Mouse (Mus musculus): ENCODE measurements around the gene Evc. TPM values are rescaled to one million over a fixed set of nuclear protein-coding genes. Genes with fewer than 3 reads are reported as not detected.

The Evc gene
- polyA plus RNA-seq, 1 experiment from 2014 or later = 1.9 TPM

GRCm38 (mm10) chr5:37338288-37338687, 1.6 kb upstream of the Evc start, which contains the start of gene Evc2:
TSS of gene Evc2 (plus strand) at chr5:37338499.
- DNase-seq = peak; percentile 15
- no peak within 1 kb of the TSS; the same call in 1 of the 2 replicates for H3K27ac ChIP-seq
- WGBS (ENCODE audit: insufficient replicate concordance) = under 1% methylated on average over 27 of the region's 27 CpGs
- peaks cover 32% of the 10 kb centered on the region for H3K27me3 ChIP-seq
- H3K36me3 ChIP-seq = no peaks in the 10 kb centered on the region
- ATAC-seq (ENCODE audit: low read depth) = peak; percentile 53; the same call in 1 of the 2 replicates
- H3K9ac ChIP-seq = peak within 1 kb of the TSS; percentile 55
- no peaks in the 10 kb centered on the region for H3K9me3 ChIP-seq (replicated peaks)
- peaks cover 21% of the 10 kb centered on the region for H3K4me1 ChIP-seq (replicated peaks)
- H3K4me3 ChIP-seq (replicated peaks) = peak within 1 kb of the TSS; percentile 61
- peak within 1 kb of the TSS; percentile 73 for H3K4me2 ChIP-seq

DNA sequence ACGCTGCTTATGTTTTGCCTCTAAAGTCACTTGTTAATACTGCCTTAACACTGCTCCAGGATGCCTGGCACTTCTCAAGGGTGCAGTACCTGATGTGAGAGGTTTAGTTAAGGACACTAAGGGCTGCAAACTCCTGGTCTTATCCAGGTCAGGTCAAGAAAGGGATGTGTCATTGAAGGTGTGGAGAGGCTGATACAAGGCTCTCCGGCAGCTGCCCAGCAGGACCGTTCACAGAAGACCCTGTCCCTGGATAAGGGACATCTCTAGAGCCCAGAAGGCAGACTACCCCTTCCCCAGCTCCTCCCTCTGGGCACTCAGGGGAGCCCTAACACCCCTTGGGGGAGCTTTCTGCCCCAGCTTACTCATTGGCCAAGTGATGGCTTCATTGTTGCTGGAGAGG, 1.0 kb upstream of the Evc start:
- H3K4me3 ChIP-seq (replicated peaks) = peak overlapping the region; percentile 61
- no peak overlapping the region for H3K27ac ChIP-seq
- ATAC-seq (ENCODE audit: low read depth) (no peak), DNase-seq (no peak)
- peaks cover 21% of the 10 kb centered on the region for H3K4me1 ChIP-seq (replicated peaks)
- WGBS (ENCODE audit: insufficient replicate concordance) = 55% methylated on average over 3 of the region's 3 CpGs
- peak overlapping the region; percentile 55; the same call in 1 of the 2 replicates for H3K9ac ChIP-seq
- peaks cover 32% of the 10 kb centered on the region for H3K27me3 ChIP-seq
- H3K4me2 ChIP-seq = peak overlapping the region; percentile 73
- no peaks in the 10 kb centered on the region for H3K9me3 ChIP-seq (replicated peaks)
- H3K36me3 ChIP-seq = no peaks in the 10 kb centered on the region

DNA sequence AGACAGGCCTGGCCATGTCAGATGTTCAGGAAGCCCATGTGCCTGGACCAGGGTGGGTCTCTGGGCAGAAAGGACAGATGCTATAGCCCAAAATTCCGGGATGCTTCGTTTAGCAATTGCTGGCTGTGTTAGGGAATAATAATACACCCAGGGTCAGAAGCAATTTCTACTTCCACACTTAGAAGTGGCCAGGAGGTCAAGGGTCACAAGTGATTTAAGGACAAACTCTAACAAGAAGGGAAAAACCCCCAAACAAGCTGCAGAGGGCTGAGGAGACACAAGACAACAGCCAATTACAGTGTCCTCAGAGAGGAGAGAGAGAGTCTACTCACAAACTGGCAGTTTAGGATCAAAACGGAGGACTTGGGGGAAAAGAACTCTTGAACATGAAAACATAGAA, 1.6 kb downstream of the Evc start:
- Histone ChIP-seq H3K9me3 (replicated peaks) (no peaks in the 10 kb centered on the region), H3K27me3 (peaks cover 32% of the 10 kb centered on the region), H3K27ac (no peak overlapping the region), H3K9ac (no peak overlapping the region), H3K4me3 (replicated peaks) (no peak overlapping the region), H3K4me1 (replicated peaks) (peaks cover 21% of the 10 kb centered on the region), H3K4me2 (no peak overlapping the region), H3K36me3 (no peaks in the 10 kb centered on the region)
- 41% methylated on average over 3 of the region's 3 CpGs for WGBS (ENCODE audit: insufficient replicate concordance)
- ATAC-seq (ENCODE audit: low read depth) (no peak), DNase-seq (no peak)

GRCm38 (mm10) chr5:37332066-37332465, 4.6 kb downstream of the Evc start:
- Histone ChIP-seq H3K4me3 (replicated peaks) (no peak overlapping the region), H3K4me1 (replicated peaks) (peaks cover 2% of the 10 kb centered on the region), H3K27ac (no peak overlapping the region), H3K27me3 (peaks cover 16% of the 10 kb centered on the region), H3K9me3 (replicated peaks) (no peaks in the 10 kb centered on the region), H3K36me3 (no peaks in the 10 kb centered on the region), H3K4me2 (no peak overlapping the region), H3K9ac (no peak overlapping the region)
- WGBS (ENCODE audit: insufficient replicate concordance) = 45% methylated on average over 4 of the region's 4 CpGs
- ATAC-seq (ENCODE audit: low read depth) = no peak
- DNase-seq = no peak

DNA sequence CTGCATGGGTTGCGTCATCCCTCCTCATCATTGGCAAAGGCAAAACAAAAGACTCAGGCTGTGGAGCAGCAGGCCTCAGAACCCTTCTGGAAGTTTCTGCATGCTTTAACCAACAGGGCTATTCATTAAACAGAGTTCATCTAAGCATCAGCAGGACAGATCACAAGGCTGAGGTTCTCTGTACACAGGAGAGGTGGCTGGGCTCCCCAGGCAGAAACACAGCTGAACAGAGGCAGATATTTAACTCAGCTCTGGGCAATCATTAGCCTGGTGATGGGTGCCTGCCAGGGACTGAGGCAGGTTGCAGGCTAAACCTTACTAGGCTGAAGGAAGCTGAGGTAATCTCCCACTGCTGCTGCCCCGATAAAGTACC, 5.6 kb downstream of the Evc start:
- H3K27me3 ChIP-seq = peaks cover 6% of the 10 kb centered on the region
- H3K9me3 ChIP-seq (replicated peaks) = no peaks in the 10 kb centered on the region
- peaks cover 2% of the 10 kb centered on the region; the same call in 1 of the 2 replicates for H3K36me3 ChIP-seq
- no peak overlapping the region for H3K4me2 ChIP-seq
- ATAC-seq (ENCODE audit: low read depth) (peak; percentile 50; the same call in 1 of the 2 replicates), DNase-seq (no peak)
- no peaks in the 10 kb centered on the region for H3K4me1 ChIP-seq (replicated peaks)
- no peak overlapping the region for H3K4me3 ChIP-seq (replicated peaks)
- WGBS (ENCODE audit: insufficient replicate concordance) = 70% methylated on average over 2 of the region's 2 CpGs
- H3K27ac ChIP-seq = no peak overlapping the region
- no peak overlapping the region for H3K9ac ChIP-seq

DNA sequence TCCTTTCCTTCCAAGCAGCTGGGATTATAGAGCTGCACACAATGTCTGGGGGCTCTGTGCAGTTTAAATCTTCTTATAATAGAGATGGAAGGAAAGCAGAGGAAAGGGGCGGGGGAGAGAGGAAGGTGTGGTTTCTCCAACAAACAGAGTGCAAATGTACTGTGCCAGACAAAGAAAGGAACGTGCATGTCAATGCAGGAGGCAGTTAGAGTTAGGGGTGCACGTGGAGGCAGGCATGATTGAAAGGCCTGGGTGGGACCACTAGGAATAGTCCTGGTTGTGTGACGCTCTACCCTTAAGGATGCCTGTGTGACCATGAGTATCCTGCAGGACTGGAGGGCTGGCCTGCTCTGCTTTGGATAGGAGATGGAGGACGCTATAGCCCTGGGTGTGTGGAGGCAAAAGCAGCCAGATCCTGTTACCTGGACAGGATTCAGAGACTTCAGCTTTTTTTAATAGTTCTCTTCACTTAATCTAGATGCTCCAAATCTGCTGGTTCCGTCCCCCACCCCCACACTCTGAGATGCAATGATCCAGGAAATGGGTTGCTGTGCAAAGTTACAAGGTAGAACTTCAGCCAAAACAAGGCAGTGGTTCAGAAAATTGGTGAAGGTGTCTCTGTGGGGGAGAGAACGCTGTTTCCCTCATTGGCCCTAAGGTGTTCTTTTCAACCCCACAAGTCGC, 6.1 kb downstream of the Evc start:
- DNase-seq (no peak), ATAC-seq (ENCODE audit: low read depth) (no peak)
- H3K9me3 ChIP-seq (replicated peaks) = no peaks in the 10 kb centered on the region
- no peaks in the 10 kb centered on the region for H3K4me1 ChIP-seq (replicated peaks)
- no peak overlapping the region for H3K27ac ChIP-seq
- H3K9ac ChIP-seq = no peak overlapping the region
- H3K4me3 ChIP-seq (replicated peaks) = no peak overlapping the region
- peaks cover 1% of the 10 kb centered on the region; the same call in 1 of the 2 replicates for H3K27me3 ChIP-seq
- WGBS (ENCODE audit: insufficient replicate concordance) = 61% methylated on average over 8 of the region's 8 CpGs
- peaks cover 5% of the 10 kb centered on the region; the same call in 1 of the 2 replicates for H3K36me3 ChIP-seq
- H3K4me2 ChIP-seq = no peak overlapping the region

- Histone ChIP-seq H3K27me3 (no peaks in the 10 kb centered on the region), H3K9ac (no peak overlapping the region), H3K4me3 (replicated peaks) (no peak overlapping the region), H3K4me1 (replicated peaks) (no peaks in the 10 kb centered on the region), H3K27ac (no peak overlapping the region), H3K36me3 (peaks cover 5% of the 10 kb centered on the region; the same call in 1 of the 2 replicates), H3K9me3 (replicated peaks) (no peaks in the 10 kb centered on the region; the same call in 1 of the 2 replicates), H3K4me2 (no peak overlapping the region)
- no peak for DNase-seq
- no peak for ATAC-seq (ENCODE audit: low read depth)
- 66% methylated on average over 6 of the region's 6 CpGs for WGBS (ENCODE audit: insufficient replicate concordance)
Observed at GRCm38 (mm10) chr5:37326675-37327074, 10.0 kb downstream of the Evc start.

DNA sequence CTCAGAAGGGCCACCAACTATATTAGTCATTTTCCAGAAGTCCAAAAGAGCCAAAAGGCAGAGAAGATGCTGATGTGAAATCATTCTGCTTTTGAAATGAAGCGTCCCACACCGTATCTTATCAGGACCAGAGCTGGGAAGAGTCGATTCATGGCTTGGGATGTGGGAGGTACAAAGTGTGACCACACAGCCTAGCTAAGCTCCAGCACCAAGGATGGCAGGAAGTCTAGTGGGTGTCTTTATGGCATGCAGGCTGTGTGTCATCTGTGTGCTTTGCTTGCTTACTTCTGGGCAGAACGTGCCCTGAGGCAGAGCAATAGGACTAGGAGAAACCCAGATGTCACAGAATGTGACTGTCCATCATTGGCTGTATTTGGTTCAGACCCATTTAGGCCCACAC, 15.9 kb downstream of the Evc start:
- WGBS (ENCODE audit: insufficient replicate concordance) = 67% methylated on average over 4 of the region's 4 CpGs
- Histone ChIP-seq H3K9ac (no peak overlapping the region), H3K27me3 (no peaks in the 10 kb centered on the region), H3K27ac (no peak overlapping the region), H3K9me3 (replicated peaks) (no peaks in the 10 kb centered on the region; the same call in 1 of the 2 replicates), H3K4me3 (replicated peaks) (no peak overlapping the region), H3K4me1 (replicated peaks) (no peaks in the 10 kb centered on the region), H3K36me3 (no peaks in the 10 kb centered on the region), H3K4me2 (no peak overlapping the region)
- ATAC-seq (ENCODE audit: low read depth) (no peak), DNase-seq (no peak)

- no peak overlapping the region for H3K4me2 ChIP-seq
- 0 out of 2 replicates have a peak, but pooled peaks cover 4% of the 10 kb centered on the region for H3K36me3 ChIP-seq
- H3K9me3 ChIP-seq (replicated peaks) = no peaks in the 10 kb centered on the region; the same call in 1 of the 2 replicates
- DNase-seq (no peak), ATAC-seq (ENCODE audit: low read depth) (no peak)
- 60% methylated on average over 3 of the region's 3 CpGs for WGBS (ENCODE audit: insufficient replicate concordance)
- no peak overlapping the region for H3K9ac ChIP-seq
- no peak overlapping the region for H3K27ac ChIP-seq
- H3K4me1 ChIP-seq (replicated peaks) = no peaks in the 10 kb centered on the region
- no peak overlapping the region for H3K4me3 ChIP-seq (replicated peaks)
- no peaks in the 10 kb centered on the region for H3K27me3 ChIP-seq
Observed at GRCm38 (mm10) chr5:37320174-37320573, 16.5 kb downstream of the Evc start.

DNA sequence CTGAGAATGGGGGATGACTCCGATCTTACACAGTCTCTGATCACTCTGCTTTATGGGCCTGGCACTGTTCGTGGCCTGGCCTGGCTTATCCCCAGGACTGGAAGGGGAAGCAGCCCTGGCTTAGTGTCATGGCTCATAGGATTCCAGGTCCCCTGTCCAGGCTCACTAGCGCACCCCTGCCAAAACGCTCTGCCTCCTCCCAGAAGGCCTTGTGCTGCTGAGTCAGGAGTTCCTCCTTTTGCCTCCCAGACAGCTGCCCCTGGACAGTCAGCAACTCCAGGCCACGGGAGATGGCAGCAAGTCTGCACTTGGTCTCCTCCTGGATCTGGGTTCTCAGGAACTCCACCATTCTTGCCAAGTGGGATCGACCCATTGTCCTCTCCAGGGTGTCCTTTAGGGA, 18.0 kb downstream of the Evc start:
- no peak overlapping the region for H3K27ac ChIP-seq
- H3K36me3 ChIP-seq = 0 out of 2 replicates have a peak, but pooled peaks cover 4% of the 10 kb centered on the region
- DNase-seq (no peak), ATAC-seq (ENCODE audit: low read depth) (no peak)
- no peak overlapping the region for H3K4me3 ChIP-seq (replicated peaks)
- no peaks in the 10 kb centered on the region for H3K9me3 ChIP-seq (replicated peaks)
- WGBS (ENCODE audit: insufficient replicate concordance) = 60% methylated on average over 6 of the region's 6 CpGs
- H3K27me3 ChIP-seq = no peaks in the 10 kb centered on the region
- H3K4me2 ChIP-seq = no peak overlapping the region
- no peaks in the 10 kb centered on the region for H3K4me1 ChIP-seq (replicated peaks)
- no peak overlapping the region for H3K9ac ChIP-seq

- Histone ChIP-seq H3K4me1 (replicated peaks) (no peaks in the 10 kb centered on the region), H3K4me2 (no peak overlapping the region), H3K9ac (no peak overlapping the region), H3K9me3 (replicated peaks) (no peaks in the 10 kb centered on the region), H3K4me3 (replicated peaks) (no peak overlapping the region), H3K27me3 (no peaks in the 10 kb centered on the region), H3K27ac (no peak overlapping the region), H3K36me3 (0 out of 2 replicates have a peak, but pooled peaks cover 4% of the 10 kb centered on the region)
- no peak for ATAC-seq (ENCODE audit: low read depth)
- no peak for DNase-seq
- 70% methylated on average over 12 of the region's 12 CpGs for WGBS (ENCODE audit: insufficient replicate concordance)
Observed at GRCm38 (mm10) chr5:37312980-37313722, 23.5 kb downstream of the Evc start.
